Mouse (Mus musculus) neural tube, embryonic 12.5 days (tissue): Measurements from ENCODE around the gene Sod1. TPM values are rescaled to one million over a fixed set of nuclear protein-coding genes. Genes with fewer than 3 reads are reported as not detected.
"Not testable (repeated sequence)": the region's sequence is repeated elsewhere in the genome, so short reads cannot be mapped to it uniquely, and the experiment has no call there.

Experiments used
- ATAC-seq: fragments of 200-750 bp; cut with Nextera tagmentation; 2 replicates; pipeline ENCODE4 v1.8.0; 2017; ENCODE audit warnings: low read depth, mild to moderate bottlenecking, moderate TSS enrichment, moderate library complexity; ENCODE audit not compliant: low FRiP score
- H3K27ac ChIP-seq: fragments of 300-500 bp; sonication (generic); 2 replicates; pipeline ENCODE4 v1.5.1; 2016
- H3K27me3 ChIP-seq: fragments of 300-500 bp; sonication (generic); replicated peaks from 2 replicates; pipeline ENCODE4 v1.6.1; 2016; ENCODE audit warnings: mild to moderate bottlenecking
- H3K36me3 ChIP-seq: fragments of 300-500 bp; sonication (generic); 2 replicates; pipeline ENCODE4 v1.6.1; 2016; ENCODE audit warnings: mild to moderate bottlenecking
- H3K4me1 ChIP-seq: fragments of 300-500 bp; sonication (generic); 2 replicates; pipeline ENCODE4 v1.6.1; 2016
- H3K4me2 ChIP-seq: fragments of 300-500 bp; sonication (generic); replicated peaks from 2 replicates; pipeline ENCODE4 v1.6.1; 2016; ENCODE audit warnings: mild to moderate bottlenecking
- H3K4me3 ChIP-seq: fragments of 300-500 bp; sonication (generic); 2 replicates; pipeline ENCODE4 v1.5.1; 2016
- H3K9ac ChIP-seq: fragments of 300-500 bp; sonication (generic); 2 replicates; pipeline ENCODE4 v1.6.1; 2016; ENCODE audit warnings: mild to moderate bottlenecking
- H3K9me3 ChIP-seq: fragments of 300-500 bp; sonication (generic); 2 replicates; pipeline ENCODE4 v1.6.1; 2016; ENCODE audit warnings: mild to moderate bottlenecking
- WGBS: fragments of 180-500 bp; shearing (Covaris S2); methylation state at CpG from one replicate; pipeline ENCODE4 v1.1.7; 2016; 5-methylcytosine and 5-hydroxymethylcytosine counted together
- polyA plus RNA-seq: library from polyadenylated mRNA; unstranded; fragments of >200 nt; fragmentation: Nextera tagmentation; extraction: Ambion mirVana; gene quantifications from 2 replicates; pipeline ENCODE4 v1.2.1, GENCODE M21; 2016

Gene Sod1
- polyA plus RNA-seq, 1 experiment from 2014 or later: 755 TPM

GRCm38 (mm10) chr16:90235188-90235587, 14.6 kb downstream of the Sod1 start:
- no peaks in the 10 kb centered on the region for H3K27me3 ChIP-seq

GRCm38 (mm10) chr16:90239128-90239746, 18.7 kb downstream of the Sod1 start:
- Histone ChIP-seq H3K27me3 (no peaks in the 10 kb centered on the region), H3K9me3 (no peaks in the 10 kb centered on the region), H3K9ac (no peak overlapping the region), H3K4me3 (no peak overlapping the region), H3K4me2 (no peak overlapping the region), H3K4me1 (no peaks in the 10 kb centered on the region), H3K36me3 (peaks cover 43% of the 10 kb centered on the region), H3K27ac (no peak overlapping the region)
- no peak for ATAC-seq
- WGBS: 90% methylated on average over 6 of the region's 6 CpGs

More at GRCm38 (mm10) chr16:90235188-90235587, 14.6 kb downstream of the Sod1 start:
- peaks cover 13% of the 10 kb centered on the region for H3K36me3 ChIP-seq
- ATAC-seq: no peak
- 94% methylated on average over 3 of the region's 3 CpGs for WGBS
- no peaks in the 10 kb centered on the region for H3K4me1 ChIP-seq
- no peak overlapping the region for H3K9ac ChIP-seq
- no peak overlapping the region for H3K4me3 ChIP-seq
- H3K4me2 ChIP-seq: no peak overlapping the region
- H3K27ac ChIP-seq: no peak overlapping the region
- no peaks in the 10 kb centered on the region for H3K9me3 ChIP-seq

GRCm38 (mm10) chr16:90241875-90242274, 21.3 kb downstream of the Sod1 start:
- Histone ChIP-seq H3K27ac (no peak overlapping the region), H3K4me3 (no peak overlapping the region), H3K27me3 (no peaks in the 10 kb centered on the region), H3K4me1 (no peaks in the 10 kb centered on the region), H3K36me3 (peaks cover 66% of the 10 kb centered on the region), H3K4me2 (no peak overlapping the region), H3K9me3 (no peaks in the 10 kb centered on the region), H3K9ac (no peak overlapping the region)
- no peak for ATAC-seq
- 84% methylated on average over 4 of the region's 4 CpGs for WGBS

- no peaks in the 10 kb centered on the region for H3K27me3 ChIP-seq
- ATAC-seq: no peak
- no peak overlapping the region for H3K4me2 ChIP-seq
- H3K4me3 ChIP-seq: no peak overlapping the region
- H3K9me3 ChIP-seq: no peaks in the 10 kb centered on the region
- 74% methylated on average over 17 of the region's 17 CpGs for WGBS
- H3K4me1 ChIP-seq: no peaks in the 10 kb centered on the region
- no peak overlapping the region for H3K27ac ChIP-seq
- H3K36me3 ChIP-seq: peaks cover 72% of the 10 kb centered on the region
- H3K9ac ChIP-seq: no peak overlapping the region
Observed at GRCm38 (mm10) chr16:90242426-90243304, 22.1 kb downstream of the Sod1 start.

- H3K36me3 ChIP-seq: peaks cover 74% of the 10 kb centered on the region
- no peak overlapping the region for H3K27ac ChIP-seq
Observed at GRCm38 (mm10) chr16:90250099-90250498, 29.5 kb downstream of the Sod1 start.

GRCm38 (mm10) chr16:90251256-90251655, 30.7 kb downstream of the Sod1 start:
- peaks cover 63% of the 10 kb centered on the region for H3K36me3 ChIP-seq
- not testable (repeated sequence) for H3K4me2 ChIP-seq, H3K9ac ChIP-seq, H3K9me3 ChIP-seq, H3K4me1 ChIP-seq, H3K27ac ChIP-seq, H3K27me3 ChIP-seq, H3K4me3 ChIP-seq, ATAC-seq
- 86% methylated on average over 3 of the region's 3 CpGs for WGBS

More at GRCm38 (mm10) chr16:90250099-90250498, 29.5 kb downstream of the Sod1 start:
- Histone ChIP-seq H3K9me3 (no peaks in the 10 kb centered on the region), H3K4me2 (no peak overlapping the region), H3K9ac (no peak overlapping the region), H3K4me1 (no peaks in the 10 kb centered on the region), H3K4me3 (no peak overlapping the region), H3K27me3 (no peaks in the 10 kb centered on the region)
- no peak for ATAC-seq
- WGBS: 91% methylated on average over 7 of the region's 7 CpGs

- H3K27ac ChIP-seq: no peak overlapping the region
- H3K4me2 ChIP-seq: no peak overlapping the region
- no peak overlapping the region for H3K4me3 ChIP-seq
- no peak overlapping the region for H3K9ac ChIP-seq
- WGBS: 88% methylated on average over 2 of the region's 2 CpGs
- peaks cover 65% of the 10 kb centered on the region for H3K36me3 ChIP-seq
- no peak for ATAC-seq
- no peaks in the 10 kb centered on the region for H3K9me3 ChIP-seq
- no peaks in the 10 kb centered on the region for H3K4me1 ChIP-seq
- no peaks in the 10 kb centered on the region for H3K27me3 ChIP-seq
Observed at GRCm38 (mm10) chr16:90252521-90252920, 32.0 kb downstream of the Sod1 start.

GRCm38 (mm10) chr16:90258950-90259349, 38.4 kb downstream of the Sod1 start:
- no peaks in the 10 kb centered on the region for H3K4me1 ChIP-seq

GRCm38 (mm10) chr16:90259623-90260022, 39.1 kb downstream of the Sod1 start:
- Histone ChIP-seq H3K9me3 (no peaks in the 10 kb centered on the region), H3K4me2 (no peak overlapping the region), H3K9ac (no peak overlapping the region), H3K4me1 (no peaks in the 10 kb centered on the region), H3K4me3 (no peak overlapping the region), H3K36me3 (peaks cover 53% of the 10 kb centered on the region), H3K27ac (no peak overlapping the region), H3K27me3 (no peaks in the 10 kb centered on the region)
- WGBS: 91% methylated on average over 5 of the region's 5 CpGs
- no peak for ATAC-seq

More at GRCm38 (mm10) chr16:90258950-90259349, 38.4 kb downstream of the Sod1 start:
- 94% methylated on average over 7 of the region's 7 CpGs for WGBS
- Histone ChIP-seq H3K27ac (no peak overlapping the region), H3K9ac (no peak overlapping the region), H3K4me2 (no peak overlapping the region), H3K36me3 (peaks cover 60% of the 10 kb centered on the region), H3K9me3 (no peaks in the 10 kb centered on the region), H3K27me3 (no peaks in the 10 kb centered on the region), H3K4me3 (no peak overlapping the region)
- ATAC-seq: no peak

- Histone ChIP-seq H3K9ac (no peak overlapping the region), H3K4me1 (no peaks in the 10 kb centered on the region)
- WGBS: 97% methylated on average over 4 of the region's 4 CpGs
Observed at GRCm38 (mm10) chr16:90260097-90260496, 39.5 kb downstream of the Sod1 start.

GRCm38 (mm10) chr16:90261791-90262190, 41.2 kb downstream of the Sod1 start:
- peaks cover 46% of the 10 kb centered on the region for H3K36me3 ChIP-seq
- no peak overlapping the region for H3K4me2 ChIP-seq
- no peak overlapping the region for H3K9ac ChIP-seq
- no peaks in the 10 kb centered on the region for H3K9me3 ChIP-seq
- ATAC-seq: no peak
- H3K4me3 ChIP-seq: no peak overlapping the region
- peaks cover 2% of the 10 kb centered on the region; the same call in 1 of the 2 replicates for H3K4me1 ChIP-seq
- H3K27ac ChIP-seq: no peak overlapping the region
- no peaks in the 10 kb centered on the region for H3K27me3 ChIP-seq
- WGBS: 98% methylated on average over 2 of the region's 2 CpGs

More at GRCm38 (mm10) chr16:90260097-90260496, 39.5 kb downstream of the Sod1 start:
- H3K27me3 ChIP-seq: no peaks in the 10 kb centered on the region
- no peak overlapping the region for H3K4me2 ChIP-seq
- H3K36me3 ChIP-seq: peaks cover 53% of the 10 kb centered on the region
- ATAC-seq: no peak
- H3K4me3 ChIP-seq: no peak overlapping the region
- H3K9me3 ChIP-seq: no peaks in the 10 kb centered on the region
- H3K27ac ChIP-seq: no peak overlapping the region

- H3K9ac ChIP-seq: no peak overlapping the region
- no peak for ATAC-seq
- H3K9me3 ChIP-seq: no peaks in the 10 kb centered on the region
- no peak overlapping the region for H3K4me3 ChIP-seq
- 82% methylated on average over 5 of the region's 5 CpGs for WGBS
- peaks cover 2% of the 10 kb centered on the region; the same call in 1 of the 2 replicates for H3K4me1 ChIP-seq
- H3K27ac ChIP-seq: no peak overlapping the region
- no peak overlapping the region for H3K4me2 ChIP-seq
- peaks cover 28% of the 10 kb centered on the region for H3K36me3 ChIP-seq
- no peaks in the 10 kb centered on the region for H3K27me3 ChIP-seq
Observed at GRCm38 (mm10) chr16:90264021-90264420, 43.5 kb downstream of the Sod1 start.
